Mouse (Mus musculus): ENCODE results near the gene Kctd21. TPM values are rescaled to one million over a fixed set of nuclear protein-coding genes. Genes with fewer than 3 reads are reported as not detected.

The Kctd21 gene
- total and polyA plus RNA-seq, 3 experiments = 0.23 to 1.2 TPM; not detected in 1

DNA sequence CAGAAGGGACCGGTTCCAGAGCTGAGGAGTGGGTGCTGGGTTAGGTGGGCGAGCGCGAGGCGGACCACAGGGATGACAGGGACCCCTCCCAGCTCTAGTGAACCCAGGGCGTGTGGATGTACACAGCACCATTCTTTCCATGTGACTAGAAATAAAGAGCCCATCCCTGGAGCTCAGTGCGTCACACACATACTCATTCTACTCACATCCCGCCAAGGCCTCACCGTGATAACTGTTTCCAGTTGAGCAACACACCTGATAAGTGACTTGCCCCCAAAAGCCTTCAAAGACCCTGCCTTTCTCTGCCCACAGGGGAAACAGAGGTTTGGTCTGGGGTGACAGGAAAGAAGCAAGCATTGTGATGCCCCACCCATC is 527 bp downstream of the Kctd21 start:
- Histone ChIP-seq H3K4me3 (ENCODE audit: control insufficient read depth in 1 of 2, insufficient read depth in 1 of 2, low read depth in 2 of 2, low read length in 2 of 2) (peak overlapping the region; percentile 91 to 96), H3K36me3 (ENCODE audit: control insufficient read depth in 1 of 2, insufficient read depth in 2 of 2, low read length in 2 of 2) (peaks cover 0 to 13% of the 10 kb centered on the region in 2 experiments; a peak in 2 of 4 replicates), H3K9me3 (replicated peaks; ENCODE audit: insufficient read depth, low read length) (no peaks in the 10 kb centered on the region), H3K27ac (ENCODE audit: control insufficient read depth, low read depth, low read length) (no peak overlapping the region), H3K79me2 (ENCODE audit: control insufficient read depth, insufficient read depth, low read length, poor library complexity) (no peaks in the 10 kb centered on the region), H3K4me1 (ENCODE audit: control insufficient read depth in 1 of 2, insufficient read depth in 2 of 2, low read length in 2 of 2) (peaks cover 8 to 24% of the 10 kb centered on the region in 2 experiments), H3K27me3 (ENCODE audit: control insufficient read depth in 1 of 2, insufficient read depth in 2 of 2, low read length in 2 of 2) (no peaks in the 10 kb centered on the region), H3K9ac (ENCODE audit: control insufficient read depth, low read depth, low read length, poor library complexity, severe bottlenecking) (peak overlapping the region; percentile 64)
- DNase-seq (ENCODE audit: low read depth, low spot score) = no peak
- no peak for TF ChIP-seq UBTF (IDR thresholded peaks at IDR 0.05; ENCODE audit: borderline replicate concordance, insufficient read depth, low read depth, low read length)
- no peak for TF ChIP-seq RCOR1 (IDR thresholded peaks at IDR 0.05; ENCODE audit: low read depth, low read length)
- TF ChIP-seq GABPA (IDR thresholded peaks at IDR 0.05; ENCODE audit: low read depth, low read length) = no peak
- no peak for TF ChIP-seq ZMIZ1 (IDR thresholded peaks at IDR 0.05; ENCODE audit: low read depth, low read length)
- no peak for TF ChIP-seq ZNF384 (IDR thresholded peaks at IDR 0.05; ENCODE audit: low read depth, low read length)
- TF ChIP-seq NRF1 (IDR thresholded peaks at IDR 0.05; ENCODE audit: insufficient read depth, low read depth, low read length, poor library complexity, severe bottlenecking) = no peak
- no peak for TF ChIP-seq RAD21 (IDR thresholded peaks at IDR 0.05; ENCODE audit: low read depth, low read length)
- TF ChIP-seq MXI1 (IDR thresholded peaks at IDR 0.05; ENCODE audit: low read depth, low read length) = peak; percentile 62; the same call in 1 of the 2 replicates
- TF ChIP-seq ETS1 (IDR thresholded peaks at IDR 0.05; ENCODE audit: low read depth, low read length) = no peak
- TF ChIP-seq NELFE (IDR thresholded peaks at IDR 0.05; ENCODE audit: low read depth, low read length) = peak; percentile 41; the same call in 1 of the 2 replicates
- TF ChIP-seq TAL1 (IDR thresholded peaks at IDR 0.05; ENCODE audit: low read length) = no peak
- TF ChIP-seq POLR2A (IDR thresholded peaks at IDR 0.05; ENCODE audit: control insufficient read depth in 1 of 2, insufficient read depth in 1 of 2, low read depth in 1 of 2, low read length in 2 of 2, poor library complexity in 1 of 2) = peak in 1 of 2 experiments; percentile 45; a peak in 1 of 4 replicates
- TF ChIP-seq SMC3 (IDR thresholded peaks at IDR 0.05; ENCODE audit: low read depth, low read length) = no peak
- 0 out of 2 replicates have a peak, but pooled peaks have one; percentile 37 for TF ChIP-seq MAX (IDR thresholded peaks at IDR 0.05; ENCODE audit: low read length)
- no peak for TF ChIP-seq TBP (IDR thresholded peaks at IDR 0.05; ENCODE audit: low read depth, low read length)
- no peak for TF ChIP-seq POLR2AphosphoS5 (IDR thresholded peaks at IDR 0.05; ENCODE audit: borderline replicate concordance, low read depth, low read length)
- TF ChIP-seq POLR2AphosphoS2 (IDR thresholded peaks at IDR 0.05; ENCODE audit: low read length) = no peak

DNA sequence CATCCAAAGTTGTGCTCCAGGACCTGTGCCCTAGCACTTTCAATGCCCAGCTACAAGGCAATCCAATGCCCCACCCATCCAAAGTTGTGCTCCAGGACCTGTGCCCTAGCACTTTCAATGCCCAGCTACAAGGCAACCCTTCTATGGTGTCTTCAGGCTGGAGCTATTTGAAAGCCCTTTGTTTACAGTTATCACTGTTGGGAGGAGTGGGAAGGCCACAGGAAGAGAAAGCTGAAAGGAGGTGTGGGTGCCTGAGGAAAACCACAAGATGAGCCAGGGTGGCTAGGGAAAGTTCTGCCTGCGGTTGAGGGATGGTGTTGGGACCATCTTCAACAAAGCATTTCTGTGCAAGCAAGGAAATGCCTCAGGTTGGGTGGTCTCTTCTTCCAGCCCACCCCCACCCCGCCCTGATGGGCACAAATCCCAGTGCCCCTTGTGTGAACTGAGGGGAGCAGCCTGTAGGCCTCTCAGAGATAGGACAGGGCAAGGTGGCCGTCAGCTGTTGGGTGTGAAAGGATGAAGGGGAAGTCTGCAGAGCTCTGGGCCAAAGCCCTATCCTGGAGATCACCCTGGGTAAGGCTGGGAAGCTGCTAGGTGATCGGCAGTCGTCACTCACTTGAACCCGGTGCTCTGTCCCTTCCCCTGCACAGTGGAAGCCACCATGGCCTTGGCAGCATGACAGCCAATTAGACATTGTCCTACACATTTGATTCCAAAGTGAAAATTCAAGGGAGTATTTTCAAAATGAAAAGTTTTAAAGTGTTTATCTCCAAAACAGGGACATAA is 1.2 kb downstream of the Kctd21 start:
- H3K9ac ChIP-seq (ENCODE audit: control insufficient read depth, low read depth, low read length, poor library complexity, severe bottlenecking) = no peak overlapping the region; the same call in 1 of the 2 replicates
- no peaks in the 10 kb centered on the region for H3K27me3 ChIP-seq (ENCODE audit: control insufficient read depth in 1 of 2, insufficient read depth in 2 of 2, low read length in 2 of 2)
- no peaks in the 10 kb centered on the region for H3K79me2 ChIP-seq (ENCODE audit: control insufficient read depth, insufficient read depth, low read length, poor library complexity)
- H3K36me3 ChIP-seq (ENCODE audit: control insufficient read depth in 1 of 2, insufficient read depth in 2 of 2, low read length in 2 of 2) = peaks cover 0 to 13% of the 10 kb centered on the region in 2 experiments; a peak in 2 of 4 replicates
- no peaks in the 10 kb centered on the region for H3K9me3 ChIP-seq (replicated peaks; ENCODE audit: insufficient read depth, low read length)
- peaks cover 13 to 28% of the 10 kb centered on the region in 2 experiments for H3K4me1 ChIP-seq (ENCODE audit: control insufficient read depth in 1 of 2, insufficient read depth in 2 of 2, low read length in 2 of 2)
- peak; percentile 37 for DNase-seq (ENCODE audit: low read depth, low spot score)
- no peak for TF ChIP-seq CTCF (IDR thresholded peaks at IDR 0.05 in 2 of 3, conservative IDR thresholded peaks at IDR 0.05 in 1 of 3; ENCODE audit: control insufficient read depth in 1 of 3, insufficient read depth in 1 of 3, low read depth in 2 of 3, low read length in 3 of 3, poor library complexity in 1 of 3, severe bottlenecking in 1 of 3)
- no peak for TF ChIP-seq POLR2AphosphoS5 (IDR thresholded peaks at IDR 0.05; ENCODE audit: borderline replicate concordance, low read depth, low read length)
- TF ChIP-seq ETS1 (IDR thresholded peaks at IDR 0.05; ENCODE audit: low read depth, low read length) = peak; percentile 39; the same call in 1 of the 2 replicates
- no peak for TF ChIP-seq CHD1 (IDR thresholded peaks at IDR 0.05; ENCODE audit: low read depth, low read length)
- no peak overlapping the region for H3K27ac ChIP-seq (ENCODE audit: control insufficient read depth, low read depth, low read length)
- H3K4me3 ChIP-seq (ENCODE audit: control insufficient read depth in 1 of 2, insufficient read depth in 1 of 2, low read depth in 2 of 2, low read length in 2 of 2) = peak overlapping the region in 1 of 2 experiments; percentile 96; a peak in 2 of 4 replicates
